Mouse (Mus musculus) C2C12 (cell line): ENCODE data around the gene Ankrd36.

ENCODE experiments used
- CTCF ChIP-seq: IDR thresholded peaks from one replicate; pipeline ENCODE4 v1.5.1; 2011; ENCODE audit not compliant: control insufficient read depth, insufficient read depth, insufficient read length
- FOSL1 ChIP-seq: IDR thresholded peaks from one replicate; pipeline ENCODE4 v1.8.0; 2011; ENCODE audit warnings: mild to moderate bottlenecking, low read length; ENCODE audit not compliant: poor library complexity, insufficient read depth, severe bottlenecking
- MAX ChIP-seq: IDR thresholded peaks from one replicate; pipeline ENCODE4 v1.6.1; 2011; ENCODE audit warnings: mild to moderate bottlenecking, control low read depth
- USF1 ChIP-seq: IDR thresholded peaks from one replicate; pipeline ENCODE4 v1.6.1; 2011; ENCODE audit warnings: low read depth, mild to moderate bottlenecking, control low read depth, moderate library complexity

GRCm38 (mm10) chr11:5701821-5702220 lies 132.3 kb downstream of the Ankrd36 start:
- TF ChIP-seq CTCF (no peak), USF1 (no peak), MAX (no peak), FOSL1 (no peak)
